Mouse (Mus musculus) G1E (cell line): ENCODE measurements around the gene Vps37b. TPM values are rescaled to one million over a fixed set of nuclear protein-coding genes. Genes with fewer than 3 reads are reported as not detected.

Experiments used
- ATAC-seq: 2 replicates; pipeline ENCODE4 v1.8.0; 2016; ENCODE audit warnings: mild to moderate bottlenecking; ENCODE audit not compliant: insufficient number of reproducible peaks, poor library complexity, low FRiP score, severe bottlenecking; ENCODE audit errors: extremely low read depth
- DNase-seq: peaks from one replicate; pipeline ENCODE4 v3.0.0; 2012; ENCODE audit warnings: low spot score
- H3K27me3 ChIP-seq: 2 replicates; pipeline ENCODE4 v1.6.1; 2012; ENCODE audit warnings: mild to moderate bottlenecking, low read length, inconsistent platforms; ENCODE audit not compliant: insufficient read depth
- H3K36me3 ChIP-seq: replicated peaks from 2 replicates; pipeline ENCODE3; 2012; ENCODE audit warnings: mild to moderate bottlenecking, inconsistent platforms
- H3K4me1 ChIP-seq: 2 replicates; pipeline ENCODE4 v1.6.1; 2012; ENCODE audit warnings: low read depth, low read length, inconsistent platforms, mixed read lengths; ENCODE audit not compliant: insufficient read depth
- H3K4me3 ChIP-seq: 2 replicates; pipeline ENCODE4 v1.5.1; 2012; ENCODE audit warnings: low read depth, mild to moderate bottlenecking, inconsistent platforms, low read length, moderate library complexity, mixed read lengths
- H3K9me3 ChIP-seq: replicated peaks from 2 replicates; pipeline ENCODE4 v1.6.1; 2012; ENCODE audit warnings: inconsistent platforms
- CTCF ChIP-seq: IDR thresholded peaks from 2 replicates; pipeline ENCODE4 v1.5.1; 2012; ENCODE audit warnings: low read depth, low read length, inconsistent platforms, mixed read lengths
- GATA1 ChIP-seq: IDR thresholded peaks from 2 replicates; pipeline ENCODE4 v1.6.1; 2012; ENCODE audit warnings: borderline replicate concordance, low read length, inconsistent platforms, mixed read lengths
- GATA2 ChIP-seq: IDR thresholded peaks from 2 replicates; pipeline ENCODE4 v1.6.1; 2012; ENCODE audit warnings: low read depth, low read length, inconsistent platforms, borderline replicate concordance
- POLR2AphosphoS5 ChIP-seq: IDR thresholded peaks from 2 replicates; pipeline ENCODE4 v1.6.1; 2012; ENCODE audit warnings: low read depth, low read length, inconsistent platforms; ENCODE audit not compliant: insufficient replicate concordance
- TAL1 ChIP-seq: conservative IDR thresholded peaks from 2 replicates; pipeline ENCODE4 v1.6.1; 2012; ENCODE audit warnings: low read depth, low read length, inconsistent platforms, mixed read lengths
- polyA plus RNA-seq: library from polyadenylated mRNA; stranded (reverse); fragments of >175 nt; gene quantifications from 2 replicates; pipeline ENCODE4 v1.2.3, GENCODE M21; 2012
- total RNA-seq, 2 experiments: library from RNA; stranded (forward) in 1 of 2; stranded (reverse) in 1 of 2; fragments of 200-1000 nt in 1 of 2; fragments of >200 nt in 1 of 2; fragmentation: Nextera tagmentation in 1 of 2; gene quantifications; 2 replicates each; pipeline ENCODE4 v1.2.3; 2014 to 2017

The Vps37b gene
- total and polyA plus RNA-seq, 3 experiments: 26.2 to 135 (median 64.1) TPM

DNA sequence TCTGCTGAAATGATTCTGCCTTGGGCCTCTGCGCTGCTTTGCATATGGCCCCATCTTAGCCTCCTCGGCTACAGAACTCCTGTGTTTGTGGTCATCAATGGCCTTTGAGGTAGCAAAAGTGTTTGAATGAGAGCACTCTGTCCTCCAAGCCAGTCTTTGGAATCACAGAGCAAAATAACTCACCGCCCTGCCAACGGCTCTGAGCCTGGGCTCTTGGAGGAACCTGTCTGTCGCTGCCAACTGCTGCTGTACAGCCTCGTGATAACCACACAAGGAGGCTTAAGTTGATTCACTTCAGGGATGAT lies 50.9 kb downstream of the Vps37b start:
- TF ChIP-seq POLR2AphosphoS5 (no peak), GATA2 (no peak), GATA1 (no peak), TAL1 (no peak), CTCF (no peak)
- no peak overlapping the region for H3K4me3 ChIP-seq
- no peaks in the 10 kb centered on the region for H3K9me3 ChIP-seq
- peaks cover 12% of the 10 kb centered on the region for H3K4me1 ChIP-seq
- ATAC-seq (no peak), DNase-seq (no peak)
- peaks cover 56% of the 10 kb centered on the region for H3K36me3 ChIP-seq
- no peaks in the 10 kb centered on the region; the same call in 1 of the 2 replicates for H3K27me3 ChIP-seq

DNA sequence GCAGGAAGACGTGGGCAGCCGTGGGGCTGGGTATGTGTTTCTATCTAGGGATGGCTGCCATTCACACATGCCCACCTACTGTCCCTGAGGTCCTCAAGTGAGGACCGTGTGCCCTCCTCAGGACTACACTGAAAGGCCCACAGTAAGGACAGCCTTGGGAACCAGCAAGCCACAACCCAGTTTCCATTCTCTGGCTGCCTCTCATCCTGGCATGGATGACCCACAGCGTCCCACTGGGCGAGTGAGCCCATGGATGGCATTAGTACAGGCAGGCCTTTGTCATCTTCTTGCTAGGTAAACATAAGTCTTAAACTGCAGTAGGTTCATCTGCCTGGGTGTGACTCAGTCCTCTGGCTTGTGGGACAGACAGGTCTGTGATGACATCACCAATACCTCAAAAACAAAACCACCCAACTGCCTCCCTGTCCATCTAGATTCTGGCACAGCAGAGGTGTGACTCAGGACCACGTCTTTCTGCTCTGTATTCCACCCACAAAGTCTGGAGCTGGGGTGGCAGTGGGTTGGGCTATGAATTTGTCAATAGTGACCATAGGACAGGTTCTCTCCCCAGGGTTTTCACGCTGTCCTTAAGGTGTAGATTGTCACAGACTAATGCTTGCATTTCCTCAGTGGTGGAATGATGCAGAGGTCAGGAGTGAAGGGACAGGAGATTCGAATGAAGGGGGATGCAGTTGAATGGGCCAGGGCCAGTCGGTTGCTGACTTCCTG lies 51.4 kb downstream of the Vps37b start:
- Histone ChIP-seq H3K4me3 (no peak overlapping the region), H3K9me3 (no peaks in the 10 kb centered on the region), H3K4me1 (peaks cover 18% of the 10 kb centered on the region), H3K36me3 (peaks cover 57% of the 10 kb centered on the region), H3K27me3 (no peaks in the 10 kb centered on the region; the same call in 1 of the 2 replicates)
- ATAC-seq (no peak), DNase-seq (no peak)
- no peak for TF ChIP-seq GATA2
- no peak for TF ChIP-seq GATA1

DNA sequence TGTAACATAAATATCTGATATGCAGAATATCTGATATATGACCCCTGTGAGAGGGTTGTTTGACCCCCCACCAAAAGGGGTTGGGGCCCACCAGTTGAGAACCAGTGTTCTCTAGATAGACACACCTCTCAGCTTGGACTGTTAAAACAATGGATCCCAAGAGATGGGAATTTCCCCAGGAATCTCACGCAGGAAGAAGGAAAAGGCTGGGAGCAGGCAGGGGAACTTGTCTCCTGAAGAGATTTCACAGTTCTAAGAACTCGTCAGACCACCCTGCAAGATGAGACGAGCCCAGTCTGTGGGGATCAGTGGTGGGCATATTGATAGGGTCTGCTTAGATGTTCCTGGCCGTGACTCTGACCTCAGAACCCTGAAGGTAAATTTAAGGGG lies 52.1 kb downstream of the Vps37b start:
- DNase-seq (no peak), ATAC-seq (no peak)
- peaks cover 25% of the 10 kb centered on the region for H3K4me1 ChIP-seq
- TF ChIP-seq TAL1: no peak
- TF ChIP-seq GATA2: no peak
- TF ChIP-seq POLR2AphosphoS5: no peak
- no peak for TF ChIP-seq GATA1
- no peak for TF ChIP-seq CTCF
- H3K4me3 ChIP-seq: no peak overlapping the region
- peaks cover 52% of the 10 kb centered on the region for H3K36me3 ChIP-seq
- H3K27me3 ChIP-seq: no peaks in the 10 kb centered on the region; the same call in 1 of the 2 replicates
- no peaks in the 10 kb centered on the region for H3K9me3 ChIP-seq

DNA sequence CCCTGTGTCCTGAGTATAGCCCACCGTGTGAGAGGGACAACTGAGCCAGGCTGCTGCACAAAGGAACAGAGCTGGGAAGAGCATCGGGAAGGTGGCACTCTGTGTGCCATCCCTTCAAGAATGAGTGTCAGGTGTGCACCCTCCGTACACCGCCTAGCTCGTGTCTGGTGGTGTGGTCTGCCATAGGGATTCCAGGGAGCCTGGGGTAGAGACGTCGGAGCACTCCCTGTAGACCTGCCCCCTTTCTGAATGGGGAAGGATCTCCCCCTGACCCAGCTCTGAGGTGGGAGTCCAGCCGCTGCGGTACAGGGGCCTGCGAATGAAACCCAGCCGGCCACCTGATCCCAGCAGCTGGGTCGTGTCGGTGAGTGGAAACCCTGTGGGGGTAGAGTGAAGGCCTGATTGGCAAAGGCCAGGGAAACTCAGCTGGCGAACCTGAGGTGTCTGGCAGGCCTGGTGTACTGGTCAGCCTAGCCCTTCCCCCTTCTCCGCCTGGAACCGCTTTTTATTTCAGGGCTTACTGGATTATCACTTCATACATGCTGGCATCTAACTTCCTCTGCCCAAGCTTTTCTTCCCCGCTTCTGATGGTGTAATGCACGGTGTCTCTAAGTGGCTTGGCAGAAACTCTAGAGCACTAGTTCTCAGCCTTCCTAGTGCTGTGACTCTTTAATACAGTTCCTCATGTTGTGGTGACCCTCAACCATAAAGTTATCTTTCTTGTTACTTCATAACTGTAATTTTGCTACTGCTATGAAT lies 52.7 kb downstream of the Vps37b start:
- no peaks in the 10 kb centered on the region; the same call in 1 of the 2 replicates for H3K27me3 ChIP-seq
- TF ChIP-seq TAL1 (no peak), CTCF (no peak), GATA1 (no peak), GATA2 (no peak), POLR2AphosphoS5 (no peak)
- H3K4me3 ChIP-seq: no peak overlapping the region
- DNase-seq (no peak), ATAC-seq (no peak)
- peaks cover 28% of the 10 kb centered on the region for H3K4me1 ChIP-seq
- H3K9me3 ChIP-seq: no peaks in the 10 kb centered on the region
- H3K36me3 ChIP-seq: peaks cover 48% of the 10 kb centered on the region

DNA sequence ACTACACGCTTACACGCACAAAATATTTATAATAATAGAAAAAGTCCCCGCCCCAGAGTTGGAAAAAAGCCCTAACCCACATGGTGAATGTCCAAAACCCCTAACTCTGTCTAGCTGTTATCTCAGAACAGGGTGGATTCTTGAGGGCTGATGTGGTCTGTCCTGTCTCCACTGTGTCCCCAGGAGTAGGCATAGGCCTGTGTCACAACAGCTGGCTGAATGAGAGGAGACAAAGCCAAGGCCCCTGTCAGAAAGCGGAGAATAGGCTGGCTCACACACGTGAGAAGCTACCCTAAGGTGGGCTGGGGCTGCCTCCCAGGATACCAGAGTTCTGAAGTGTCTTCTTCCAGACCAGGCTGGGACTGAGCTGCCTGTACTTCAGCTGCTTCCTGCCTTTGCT lies 53.9 kb downstream of the Vps37b start:
- Histone ChIP-seq H3K27me3 (peaks cover 2% of the 10 kb centered on the region; the same call in 1 of the 2 replicates), H3K4me3 (no peak overlapping the region), H3K9me3 (no peaks in the 10 kb centered on the region), H3K36me3 (peaks cover 43% of the 10 kb centered on the region), H3K4me1 (peaks cover 36% of the 10 kb centered on the region)
- ATAC-seq (no peak), DNase-seq (no peak)
- no peak for TF ChIP-seq GATA1
- TF ChIP-seq CTCF: no peak

DNA sequence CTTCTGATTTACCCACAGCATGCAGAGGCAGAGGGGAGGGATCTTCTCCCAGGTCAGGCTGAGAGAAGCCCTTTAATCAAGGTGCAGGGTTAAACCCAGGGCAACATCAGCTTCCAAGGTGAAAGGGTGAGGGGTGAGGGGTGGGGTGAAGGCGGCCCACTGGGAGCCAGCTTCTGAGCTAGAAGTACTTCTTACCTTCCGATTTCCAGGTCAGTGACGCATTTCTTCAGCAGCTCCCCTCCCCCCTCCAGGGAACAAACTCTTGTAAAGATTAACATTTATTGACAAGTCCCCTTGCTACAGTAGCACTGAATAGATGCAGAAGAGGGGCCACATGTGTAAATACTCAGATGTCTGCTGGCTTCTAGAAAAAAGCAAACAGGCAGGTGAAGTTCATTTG lies 54.8 kb downstream of the Vps37b start:
- Histone ChIP-seq H3K4me3 (no peak overlapping the region), H3K4me1 (peaks cover 32% of the 10 kb centered on the region), H3K9me3 (no peaks in the 10 kb centered on the region), H3K27me3 (peaks cover 9% of the 10 kb centered on the region), H3K36me3 (peaks cover 43% of the 10 kb centered on the region)
- DNase-seq: no peak
- TF ChIP-seq GATA1 (no peak), POLR2AphosphoS5 (no peak)
- ATAC-seq: no peak
